In the genomic region with DNA sequence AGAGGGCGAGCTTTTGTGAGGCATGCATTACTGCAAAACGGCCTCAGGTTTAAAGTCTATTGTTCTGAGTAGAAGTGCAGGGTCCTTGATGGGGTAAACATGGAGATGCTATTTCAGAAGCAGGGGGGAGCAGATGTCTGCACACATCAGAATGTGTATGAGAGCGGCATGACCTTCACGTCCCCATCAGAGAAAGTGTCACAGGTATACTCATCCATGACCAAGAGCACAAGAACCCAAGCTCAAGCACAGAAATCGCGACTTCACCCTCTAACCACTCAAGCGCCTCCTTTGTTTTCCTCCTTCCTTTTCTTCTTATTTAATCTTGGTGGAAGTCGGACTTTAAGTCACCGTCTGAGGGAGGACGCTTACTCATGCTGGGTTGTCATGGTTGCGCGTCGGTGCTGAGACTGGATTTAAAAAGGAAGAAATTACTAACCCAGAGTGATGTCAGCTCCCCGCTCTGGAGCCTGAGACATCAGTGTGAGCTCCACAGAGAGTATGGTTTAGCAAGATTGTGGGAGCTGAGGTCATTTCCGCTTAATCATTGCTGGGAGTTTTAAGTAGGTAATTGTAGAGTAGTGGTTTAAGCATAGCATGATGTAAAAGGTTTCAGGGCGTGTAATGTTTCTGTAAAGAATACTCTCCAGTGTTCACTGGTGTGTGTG, we compare ENCODE assay signal across 10 mouse cellular contexts.
DNase-seq lines count a peak whose midpoint lies in the region; TF ChIP-seq lines count a peak whose summit lies in the region.
"Had no signal": no experiment of that assay in that cellular context is flagged by ENCODE, and none has a peak within 500 bp of the region (broad histone marks: within the 10 kb centered on the region; RNA-seq: fewer than 3 reads in every experiment).

No protein-coding gene starts in this region.

- H3K27me3 ChIP-seq in CH12.LX (replicated peaks) = no peaks in the 10 kb centered on the region
- H3K27me3 ChIP-seq: stomach, embryonic 15.5 days had no signal

- WGBS in olfactory bulb, adult 2 months = 27% methylated on average over 16 of the region's 16 CpGs

- no peaks in the 10 kb centered on the region for H3K9me3 ChIP-seq in CH12.LX (replicated peaks; ENCODE audit: low read length)
- H3K9me3 ChIP-seq: stomach, embryonic 15.5 days had no signal

- peak; percentile 16 to 26 for DNase-seq in heart, postnatal 10 days
- no peak for DNase-seq in heart, postnatal 25 days (ENCODE audit: low spot score)
- peak; percentile 71 for DNase-seq in CH12.LX (ENCODE audit: extremely low read depth)
- DNase-seq in induced T-regulatory cell, adult 2 months (ENCODE audit: low read depth) = peak; percentile 58
- DNase-seq in gastrocnemius, postnatal 25 days = no peak
- no peak for DNase-seq in urinary bladder, adult 2 months (ENCODE audit: low spot score)
- no peak for DNase-seq in testis, postnatal 14 days (ENCODE audit: low spot score)
- DNase-seq: cerebellum, adult 9-11 months had no signal

- no peak overlapping the region for H3K4me3 ChIP-seq in CH12.LX (replicated peaks in 1 of 3; ENCODE audit: low read depth in 2 of 3, low read length in 2 of 3, poor library complexity in 1 of 3)
- H3K4me3 ChIP-seq in olfactory bulb, adult 2 months (ENCODE audit: insufficient read depth, low read depth, low read length) = no peak overlapping the region
- H3K4me3 ChIP-seq: stomach, embryonic 15.5 days had no signal

- H3K36me3 ChIP-seq in CH12.LX (replicated peaks in 1 of 2; ENCODE audit: control insufficient read depth in 1 of 2, insufficient read depth in 1 of 2, low read length in 1 of 2) = no peaks in the 10 kb centered on the region
- H3K36me3 ChIP-seq: stomach, embryonic 15.5 days had no signal

- no peak for TF ChIP-seq RAD21 in CH12.LX (IDR thresholded peaks at IDR 0.05; ENCODE audit: low read depth, low read length)

- peaks cover 0 to 8% of the 10 kb centered on the region in 2 experiments; a peak in 2 of 4 replicates for H3K4me1 ChIP-seq in CH12.LX (ENCODE audit: control insufficient read depth in 1 of 2, insufficient read depth in 2 of 2)
- H3K4me1 ChIP-seq in olfactory bulb, adult 2 months (ENCODE audit: control insufficient read depth, insufficient read depth, low read length) = peaks cover 11% of the 10 kb centered on the region
- H3K4me1 ChIP-seq: stomach, embryonic 15.5 days had no signal

- intact Hi-C loops in heart, postnatal 10 days (cut with DNase I) = no loop called here
- intact Hi-C loops in heart, postnatal 25 days (cut with DNase I) = no loop called here

- no peak overlapping the region for H3K9ac ChIP-seq in CH12.LX (ENCODE audit: insufficient read depth, low read depth)
- H3K9ac ChIP-seq: stomach, embryonic 15.5 days had no signal

- no peak overlapping the region for H3K27ac ChIP-seq in CH12.LX (ENCODE audit: insufficient read depth, low read depth)
- peak overlapping the region; percentile 33 for H3K27ac ChIP-seq in olfactory bulb, adult 2 months (ENCODE audit: insufficient read depth, low read depth, low read length)
- H3K27ac ChIP-seq: stomach, embryonic 15.5 days had no signal

- TF ChIP-seq CTCF in CH12.LX (conservative IDR thresholded peaks at IDR 0.05 in 1 of 2, IDR thresholded peaks at IDR 0.05 in 1 of 2; ENCODE audit: low read depth in 2 of 2, low read length in 2 of 2) = no peak
- TF ChIP-seq CTCF in olfactory bulb, adult 2 months (IDR thresholded peaks at IDR 0.05; ENCODE audit: insufficient read depth, low read depth, low read length) = no peak

- H3K79me2 ChIP-seq in CH12.LX (replicated peaks; ENCODE audit: control insufficient read depth, extremely low read depth, insufficient read depth, poor library complexity, severe bottlenecking) = no peaks in the 10 kb centered on the region

- H3K4me2 ChIP-seq in CH12.LX (ENCODE audit: insufficient read depth, low read depth, poor library complexity, severe bottlenecking) = peak overlapping the region; percentile 68
- H3K4me2 ChIP-seq: stomach, embryonic 15.5 days had no signal

- no peak for TF ChIP-seq POLR2A in CH12.LX (IDR thresholded peaks at IDR 0.05; ENCODE audit: low read depth, low read length)
- TF ChIP-seq POLR2A in olfactory bulb, adult 2 months (IDR thresholded peaks at IDR 0.05; ENCODE audit: insufficient read depth, low read depth, low read length) = no peak

- peak; percentile 79 for TF ChIP-seq EP300 in CH12.LX (IDR thresholded peaks at IDR 0.05; ENCODE audit: low read length)

- dilution Hi-C loops in CH12.LX (cut with MboI; ENCODE audit: extremely low pct_ligation_motif_present, extremely low pct_unique_long_range_greater_than_20kb, low sequenced_read_pairs) = no loop called here

- in situ Hi-C loops in CH12.LX (cut with MboI; ENCODE audit: low pct_ligation_motif_present, low pct_unique_long_range_greater_than_20kb, low sequenced_read_pairs) = no loop called here

TF ChIP-seq in CH12.LX, 34 proteins besides CTCF, POLR2A, EP300 and RAD21:
- no peak for TF ChIP-seq CHD1 (IDR thresholded peaks at IDR 0.05; ENCODE audit: low read depth, low read length)
- no peak for TF ChIP-seq ZNF384 (IDR thresholded peaks at IDR 0.05; ENCODE audit: low read depth, low read length)
- TF ChIP-seq BHLHE40 (IDR thresholded peaks at IDR 0.05; ENCODE audit: low read depth, low read length) = peak; percentile 38; the same call in 1 of the 2 replicates
- peak; percentile 83 for TF ChIP-seq JUND (conservative IDR thresholded peaks at IDR 0.05; ENCODE audit: low read depth, low read length)
- no peak for TF ChIP-seq USF1 (IDR thresholded peaks at IDR 0.05; ENCODE audit: low read depth, low read length)
- TF ChIP-seq NRF1 (IDR thresholded peaks at IDR 0.05; ENCODE audit: low read depth, low read length) = no peak
- peak; percentile 44; the same call in 1 of the 2 replicates for TF ChIP-seq MAFK (IDR thresholded peaks at IDR 0.05; ENCODE audit: insufficient replicate concordance, low read length)
- TF ChIP-seq UBTF (IDR thresholded peaks at IDR 0.05; ENCODE audit: low read depth, low read length) = no peak
- no peak for TF ChIP-seq SIN3A (IDR thresholded peaks at IDR 0.05; ENCODE audit: low read length)
- TF ChIP-seq CHD2 (IDR thresholded peaks at IDR 0.05; ENCODE audit: low read length) = no peak
- TF ChIP-seq MEF2A (IDR thresholded peaks at IDR 0.05; ENCODE audit: borderline replicate concordance, low read depth, low read length) = peak; percentile 75
- no peak for TF ChIP-seq ZKSCAN1 (IDR thresholded peaks at IDR 0.05; ENCODE audit: borderline replicate concordance, low read depth, low read length)
- peak; percentile 69 for TF ChIP-seq JUN (IDR thresholded peaks at IDR 0.05; ENCODE audit: insufficient read depth, low read depth, low read length)
- TF ChIP-seq MAZ (IDR thresholded peaks at IDR 0.05; ENCODE audit: low read depth, low read length) = no peak
- no peak for TF ChIP-seq HCFC1 (IDR thresholded peaks at IDR 0.05; ENCODE audit: low read depth, low read length)
- no peak for TF ChIP-seq ZC3H11A (IDR thresholded peaks at IDR 0.05; ENCODE audit: low read depth, low read length)
- TF ChIP-seq RCOR1 (conservative IDR thresholded peaks at IDR 0.05; ENCODE audit: low read depth, low read length) = no peak
- TF ChIP-seq IRF4 (IDR thresholded peaks at IDR 0.05; ENCODE audit: low read depth, low read length) = peak; percentile 48; the same call in 1 of the 2 replicates
- TF ChIP-seq TBP (conservative IDR thresholded peaks at IDR 0.05; ENCODE audit: low read depth, low read length) = no peak
- no peak for TF ChIP-seq USF2 (conservative IDR thresholded peaks at IDR 0.05; ENCODE audit: low read depth, low read length)
- TF ChIP-seq ETS1 (conservative IDR thresholded peaks at IDR 0.05; ENCODE audit: low read depth, low read length) = peak; percentile 92

Comparison
In these comparisons a context has a peak if more than half of its experiments do, and no peak if none do; other contexts are left out.
1. DNase-seq: peak in heart, postnatal 10 days (2 of 2), CH12.LX (single experiment) and induced T-regulatory cell, adult 2 months (single experiment); none in heart, postnatal 25 days (single experiment), gastrocnemius, postnatal 25 days (single experiment), urinary bladder, adult 2 months (single experiment) and testis, postnatal 14 days (single experiment).